Mouse (Mus musculus) cerebellum, adult 11 months (tissue): ENCODE results near the gene Nuf2.

Experiments used
- DNase-seq: peaks from one replicate; pipeline ENCODE4 v3.0.0; 2022

Nuf2 gene

DNA sequence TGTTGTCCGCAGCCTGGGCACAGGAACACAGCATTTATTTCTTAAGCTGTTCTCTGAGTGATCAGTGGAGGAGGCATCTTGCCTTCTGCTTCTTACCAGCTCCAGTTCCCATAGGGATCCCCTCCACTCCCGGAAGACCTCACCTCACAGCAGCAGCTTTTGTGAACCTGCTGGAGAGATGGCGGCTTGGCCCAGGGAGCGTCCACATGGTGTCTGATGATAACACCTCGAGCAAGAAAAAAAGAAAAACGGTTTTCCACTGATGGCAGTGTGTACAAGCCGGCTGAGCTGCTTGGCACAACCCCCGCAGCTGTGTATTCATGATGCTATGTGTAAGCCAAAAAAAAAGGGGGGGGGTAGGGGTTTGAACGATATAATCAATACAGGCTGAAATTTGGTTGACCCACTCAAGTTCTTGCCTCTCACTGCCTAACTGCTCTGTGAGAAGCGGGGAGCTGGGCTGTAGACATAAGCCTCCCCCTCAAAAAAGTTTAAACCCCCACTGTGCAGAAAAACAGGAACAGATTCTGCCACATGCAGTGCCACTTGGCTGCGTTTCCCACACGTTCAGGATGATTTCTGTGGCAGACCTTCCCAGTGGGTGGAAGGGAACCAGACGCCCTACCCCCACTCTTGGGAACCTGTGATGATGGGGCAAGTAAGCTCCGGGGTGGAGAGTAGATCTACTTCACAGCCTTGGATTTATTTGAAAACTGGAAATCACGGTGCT lies 68.7 kb downstream of the Nuf2 start:
- peak; percentile 53 for DNase-seq

DNA sequence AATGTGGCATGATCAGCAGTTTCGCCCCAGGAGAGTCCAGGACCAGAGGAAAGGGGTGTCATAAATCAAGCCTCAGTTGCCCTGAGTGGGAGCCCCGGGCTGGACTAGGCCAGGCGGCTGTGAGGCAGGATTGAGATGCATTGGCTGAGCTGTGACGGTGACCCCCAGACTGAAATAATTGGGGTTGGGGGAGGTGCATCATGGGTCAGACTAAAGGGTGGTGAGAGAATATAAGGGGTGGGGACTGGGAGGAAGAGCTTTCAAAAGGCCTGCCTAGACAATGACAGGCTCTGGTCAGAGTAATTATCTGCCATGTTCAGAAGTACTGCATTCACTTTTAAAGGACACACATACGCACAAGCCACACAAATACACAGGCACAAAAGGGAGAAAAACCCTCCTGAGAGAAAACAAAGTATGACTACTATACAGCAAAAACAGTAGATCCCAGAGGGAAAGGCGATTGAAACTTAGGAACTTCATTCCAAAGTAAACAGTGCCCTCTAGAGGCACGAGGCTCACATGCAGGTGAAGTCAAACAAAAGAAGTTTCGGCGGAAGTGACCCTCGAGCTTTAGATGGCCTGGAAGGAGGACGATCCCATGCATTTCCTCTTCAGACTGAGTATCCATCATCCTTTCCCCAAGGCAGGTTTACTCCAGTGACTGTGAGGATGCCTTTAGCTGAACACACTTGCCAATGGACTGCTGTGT lies 72.0 kb downstream of the Nuf2 start:
- DNase-seq = peak; percentile 13
